Mouse (Mus musculus) right cerebral cortex, postnatal 14 days (tissue): Measurements from ENCODE around the gene Mpzl1.
"Not testable (repeated sequence)": the region's sequence is repeated elsewhere in the genome, so short reads cannot be mapped to it uniquely, and the experiment has no call there.

ENCODE experiments used
- DNase-seq: peaks from one replicate; pipeline ENCODE4 v3.0.0; 2022

Gene Mpzl1

GRCm38 (mm10) chr1:165634151-165634884, at the start of gene Mpzl1:
Gene Mpzl1, minus strand, starts transcription at chr1:165634538.
- peak; percentile 98 for DNase-seq

- DNase-seq = no peak
These were observed 47.9 kb upstream of the Mpzl1 start for GRCm38 (mm10) chr1:165682056-165682853.

GRCm38 (mm10) chr1:165681045-165681794, 46.9 kb upstream of the Mpzl1 start:
- DNase-seq = no peak

- DNase-seq = not testable (repeated sequence)
These were observed 45.7 kb upstream of the Mpzl1 start for GRCm38 (mm10) chr1:165680086-165680485.

GRCm38 (mm10) chr1:165679618-165679997, 45.3 kb upstream of the Mpzl1 start:
- DNase-seq = no peak

GRCm38 (mm10) chr1:165678861-165679617, 44.7 kb upstream of the Mpzl1 start:
- no peak for DNase-seq

GRCm38 (mm10) chr1:165677558-165677957, 43.2 kb upstream of the Mpzl1 start:
- no peak for DNase-seq

- no peak for DNase-seq
These were observed 42.7 kb upstream of the Mpzl1 start for GRCm38 (mm10) chr1:165676993-165677392.

GRCm38 (mm10) chr1:165675167-165675566, 40.8 kb upstream of the Mpzl1 start:
- DNase-seq = no peak

GRCm38 (mm10) chr1:165672355-165672754, 38.0 kb upstream of the Mpzl1 start:
- DNase-seq = no peak

- DNase-seq = no peak
These were observed 35.7 kb upstream of the Mpzl1 start for GRCm38 (mm10) chr1:165670056-165670455.

- no peak for DNase-seq
These were observed 34.6 kb upstream of the Mpzl1 start for GRCm38 (mm10) chr1:165668904-165669303.

- DNase-seq = no peak
These were observed 33.0 kb upstream of the Mpzl1 start for GRCm38 (mm10) chr1:165667380-165667779.

- no peak for DNase-seq
These were observed 32.6 kb upstream of the Mpzl1 start for GRCm38 (mm10) chr1:165666944-165667343.

- DNase-seq = no peak
These were observed 31.4 kb upstream of the Mpzl1 start for GRCm38 (mm10) chr1:165665758-165666157.

GRCm38 (mm10) chr1:165663277-165663676, 28.9 kb upstream of the Mpzl1 start:
- no peak for DNase-seq

- DNase-seq = no peak
These were observed 28.3 kb upstream of the Mpzl1 start for GRCm38 (mm10) chr1:165662426-165663192.

GRCm38 (mm10) chr1:165661725-165662124, 27.4 kb upstream of the Mpzl1 start:
- no peak for DNase-seq

- no peak for DNase-seq
These were observed 26.9 kb upstream of the Mpzl1 start for GRCm38 (mm10) chr1:165661191-165661590.

GRCm38 (mm10) chr1:165660774-165661173, 26.4 kb upstream of the Mpzl1 start:
- DNase-seq = peak; percentile 58

- DNase-seq = peak; percentile 68
These were observed 24.3 kb upstream of the Mpzl1 start for GRCm38 (mm10) chr1:165658602-165659001.

GRCm38 (mm10) chr1:165655482-165655881, 21.1 kb upstream of the Mpzl1 start:
- DNase-seq = no peak
